Mouse (Mus musculus): Measurements from ENCODE around the gene Gm42420.

DNA sequence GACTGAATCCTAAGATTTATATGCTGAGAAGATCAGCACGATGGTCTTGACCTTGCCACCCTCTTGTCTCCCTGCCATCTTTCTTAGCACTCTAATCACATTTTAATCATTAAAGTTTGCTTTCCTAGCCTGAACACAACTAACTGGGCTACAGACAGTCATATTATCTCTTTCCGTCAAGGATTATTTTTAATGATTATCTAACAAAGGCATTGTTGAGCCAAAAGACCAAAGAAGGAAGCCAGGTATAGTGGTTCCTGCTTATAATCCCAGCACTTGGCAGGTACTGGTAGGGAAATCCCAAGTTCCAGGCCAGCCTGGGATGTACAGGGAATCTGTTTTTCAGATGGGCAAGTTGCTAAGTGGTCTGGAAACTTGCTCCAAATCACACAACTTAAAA, 25.7 kb downstream of the Gm42420 start:
- no peak for TF ChIP-seq CTCF (IDR thresholded peaks at IDR 0.05; ENCODE audit: insufficient read depth, low read length)
- TF ChIP-seq POLR2A (IDR thresholded peaks at IDR 0.05; ENCODE audit: borderline replicate concordance, extremely low read depth, low read depth, low read length) = no peak
